ENCODE assay signal across 9 mouse cellular contexts in genomic region chr14:24960082-24960482, GRCm38 (mm10).
A peak's percentile ranks its signal among the peaks of the same experiment; 100 is the strongest.
DNase-seq lines count a peak whose midpoint lies in the region; ATAC-seq and TF ChIP-seq lines count a peak whose summit lies in the region.
"Had no signal": no experiment of that assay in that cellular context is flagged by ENCODE, and none has a peak within 500 bp of the region (broad histone marks: within the 10 kb centered on the region; RNA-seq: fewer than 3 reads in every experiment).

No protein-coding gene starts in this region.

- TF ChIP-seq CTCF in cerebellum, adult 2 months (IDR thresholded peaks at IDR 0.05; ENCODE audit: borderline replicate concordance, insufficient read depth, low read depth, low read length), result no peak

- no peak for TF ChIP-seq POLR2A in cerebellum, adult 2 months (IDR thresholded peaks at IDR 0.05; ENCODE audit: borderline replicate concordance, insufficient read depth, low read length)

- no peaks in the 10 kb centered on the region for H3K27me3 ChIP-seq in cerebellum, adult 2 months (ENCODE audit: control insufficient read depth, insufficient read depth, low read length)
- H3K27me3 ChIP-seq in hindbrain, embryonic 15.5 days, result no peaks in the 10 kb centered on the region
- H3K27me3 ChIP-seq in midbrain, embryonic 14.5 days (ENCODE audit: control insufficient read depth, insufficient read depth, low read length), result no peaks in the 10 kb centered on the region
- H3K27me3 ChIP-seq: limb, embryonic 12.5 days had no signal

- no peaks in the 10 kb centered on the region for H3K36me3 ChIP-seq in hindbrain, embryonic 15.5 days
- no peaks in the 10 kb centered on the region for H3K36me3 ChIP-seq in midbrain, embryonic 14.5 days (ENCODE audit: control insufficient read depth, insufficient read depth, low read length)
- H3K36me3 ChIP-seq: limb, embryonic 12.5 days had no signal

- peak; percentile 60 for ATAC-seq in frontal cortex, adult (ENCODE audit: low TSS enrichment)
- ATAC-seq in hindbrain, embryonic 15.5 days (ENCODE audit: low FRiP score, low read depth), result peak; percentile 85
- ATAC-seq in midbrain, embryonic 14.5 days (ENCODE audit: low FRiP score, low TSS enrichment), result no peak

- H3K27ac ChIP-seq in cerebellum, adult 2 months (ENCODE audit: insufficient read depth, low read length), result peak overlapping the region; percentile 48
- peak overlapping the region; percentile 47 for H3K27ac ChIP-seq in hindbrain, embryonic 15.5 days (replicated peaks)
- H3K27ac ChIP-seq in midbrain, embryonic 14.5 days (replicated peaks; ENCODE audit: low read depth, low read length), result peak overlapping the region; percentile 55; the same call in 1 of the 2 replicates
- H3K27ac ChIP-seq: limb, embryonic 12.5 days had no signal

- peaks cover 46% of the 10 kb centered on the region for H3K4me1 ChIP-seq in cerebellum, adult 2 months (ENCODE audit: control insufficient read depth, insufficient read depth, low read length)
- peaks cover 20% of the 10 kb centered on the region for H3K4me1 ChIP-seq in hindbrain, embryonic 15.5 days (replicated peaks)
- H3K4me1 ChIP-seq in midbrain, embryonic 14.5 days (ENCODE audit: control insufficient read depth, insufficient read depth, low read length), result peaks cover 18% of the 10 kb centered on the region; the same call in 1 of the 2 replicates

- H3K9ac ChIP-seq in hindbrain, embryonic 15.5 days, result no peak overlapping the region
- H3K9ac ChIP-seq in midbrain, embryonic 14.5 days (replicated peaks; ENCODE audit: low read length), result no peak overlapping the region
- H3K9ac ChIP-seq: limb, embryonic 12.5 days had no signal

- 8% methylated on average over 5 of the region's 5 CpGs for WGBS in cerebellum, adult 2 months
- WGBS in hindbrain, embryonic 15.5 days, result 27% methylated on average over 5 of the region's 5 CpGs
- WGBS in midbrain, embryonic 14.5 days, result 23% methylated on average over 5 of the region's 5 CpGs

- no peak overlapping the region for H3K4me3 ChIP-seq in cerebellum, adult 2 months (replicated peaks; ENCODE audit: insufficient read depth, low read depth, low read length)
- no peak overlapping the region for H3K4me3 ChIP-seq in hindbrain, embryonic 15.5 days
- H3K4me3 ChIP-seq in midbrain, embryonic 14.5 days (replicated peaks; ENCODE audit: low read depth, low read length), result no peak overlapping the region
- H3K4me3 ChIP-seq: limb, embryonic 12.5 days had no signal

- DNase-seq in frontal cortex, postnatal 25 days (ENCODE audit: low spot score in 2 of 2), result no peak
- peak; percentile 93 to 96 for DNase-seq in cerebellum, adult 2 months
- peak; percentile 63 for DNase-seq in gastrocnemius, adult 18-20 months (ENCODE audit: low spot score)
- peak; percentile 45 for DNase-seq in midbrain, embryonic 14.5 days
- no peak for DNase-seq in B cell, adult 2 months
- no peak for DNase-seq in thymus, adult 18-20 months

- H3K9me3 ChIP-seq in hindbrain, embryonic 15.5 days, result no peaks in the 10 kb centered on the region
- H3K9me3 ChIP-seq in midbrain, embryonic 14.5 days (ENCODE audit: control insufficient read depth, low read length), result no peaks in the 10 kb centered on the region
- H3K9me3 ChIP-seq: limb, embryonic 12.5 days had no signal

- no peak overlapping the region for H3K4me2 ChIP-seq in hindbrain, embryonic 15.5 days
- no peak overlapping the region for H3K4me2 ChIP-seq in midbrain, embryonic 14.5 days (ENCODE audit: low read length)
- H3K4me2 ChIP-seq: limb, embryonic 12.5 days had no signal

Comparison
In these comparisons a context has a peak if more than half of its experiments do, and no peak if none do; other contexts are left out.
1. DNase-seq: peak in cerebellum, adult 2 months (2 of 2), gastrocnemius, adult 18-20 months (single experiment) and midbrain, embryonic 14.5 days (single experiment); none in frontal cortex, postnatal 25 days (0 of 2), B cell, adult 2 months (0 of 2) and thymus, adult 18-20 months (0 of 2).
2. Peak in every context shown above with its lines, with median percentiles within 50 percentile points of each other: H3K27ac ChIP-seq.